Mouse (Mus musculus): ENCODE data around the gene S1pr2. TPM values are rescaled to one million over a fixed set of nuclear protein-coding genes. Genes with fewer than 3 reads are reported as not detected.
A peak's percentile ranks its signal among the peaks of the same experiment; 100 is the strongest.

The S1pr2 gene
- polyA plus RNA-seq, 1 experiment from 2014 or later: 3.1 TPM

GRCm38 (mm10) chr9:20976961-20977689, 544 bp upstream of the S1pr2 start:
- H3K27ac ChIP-seq (ENCODE audit: low read length): no peak overlapping the region; the same call in 1 of the 2 replicates
- H3K4me2 ChIP-seq (ENCODE audit: low read depth, low read length): peak overlapping the region; percentile 92
- no peaks in the 10 kb centered on the region; the same call in 1 of the 2 replicates for H3K27me3 ChIP-seq (ENCODE audit: control insufficient read depth, insufficient read depth, low read depth, low read length)
- ATAC-seq (ENCODE audit: low read depth): no peak
- H3K9ac ChIP-seq (ENCODE audit: low read depth, low read length): no peak overlapping the region
- WGBS (ENCODE audit: insufficient replicate concordance): 5% methylated on average over 4 of the region's 4 CpGs
- peak overlapping the region; percentile 78 for H3K4me3 ChIP-seq (ENCODE audit: low read depth, low read length)
- H3K4me1 ChIP-seq (ENCODE audit: control insufficient read depth, low read depth, low read length): peaks cover 17% of the 10 kb centered on the region
- no peaks in the 10 kb centered on the region for H3K36me3 ChIP-seq (ENCODE audit: control insufficient read depth, insufficient read depth)
- no peaks in the 10 kb centered on the region for H3K9me3 ChIP-seq (replicated peaks; ENCODE audit: control insufficient read depth, low read length)

- Histone ChIP-seq H3K4me2 (ENCODE audit: low read depth, low read length) (peak overlapping the region; percentile 92), H3K27me3 (ENCODE audit: control insufficient read depth, insufficient read depth, low read depth, low read length) (no peaks in the 10 kb centered on the region; the same call in 1 of the 2 replicates), H3K27ac (ENCODE audit: low read length) (peak overlapping the region; percentile 79; the same call in 1 of the 2 replicates), H3K9me3 (replicated peaks; ENCODE audit: control insufficient read depth, low read length) (no peaks in the 10 kb centered on the region), H3K4me1 (ENCODE audit: control insufficient read depth, low read depth, low read length) (peaks cover 17% of the 10 kb centered on the region), H3K4me3 (ENCODE audit: low read depth, low read length) (peak overlapping the region; percentile 78), H3K36me3 (ENCODE audit: control insufficient read depth, insufficient read depth) (no peaks in the 10 kb centered on the region), H3K9ac (ENCODE audit: low read depth, low read length) (peak overlapping the region; percentile 72)
- ATAC-seq (ENCODE audit: low read depth): no peak; the same call in 1 of the 2 replicates
- under 1% methylated on average over 45 of the region's 45 CpGs for WGBS (ENCODE audit: insufficient replicate concordance)
Measured at GRCm38 (mm10) chr9:20975431-20976215, 958 bp downstream of the S1pr2 start.

GRCm38 (mm10) chr9:20973682-20974075, 2.9 kb downstream of the S1pr2 start:
- Histone ChIP-seq H3K4me2 (ENCODE audit: low read depth, low read length) (no peak overlapping the region), H3K4me3 (ENCODE audit: low read depth, low read length) (no peak overlapping the region), H3K9me3 (replicated peaks; ENCODE audit: control insufficient read depth, low read length) (no peaks in the 10 kb centered on the region), H3K4me1 (ENCODE audit: control insufficient read depth, low read depth, low read length) (peaks cover 17% of the 10 kb centered on the region), H3K36me3 (ENCODE audit: control insufficient read depth, insufficient read depth) (no peaks in the 10 kb centered on the region), H3K9ac (ENCODE audit: low read depth, low read length) (no peak overlapping the region), H3K27me3 (ENCODE audit: control insufficient read depth, insufficient read depth, low read depth, low read length) (no peaks in the 10 kb centered on the region; the same call in 1 of the 2 replicates), H3K27ac (ENCODE audit: low read length) (peak overlapping the region; percentile 25; the same call in 1 of the 2 replicates)
- WGBS (ENCODE audit: insufficient replicate concordance): 35% methylated on average over 4 of the region's 6 CpGs
- ATAC-seq (ENCODE audit: low read depth): no peak

GRCm38 (mm10) chr9:20973001-20973681, 3.4 kb downstream of the S1pr2 start:
- Histone ChIP-seq H3K4me1 (ENCODE audit: control insufficient read depth, low read depth, low read length) (peaks cover 15% of the 10 kb centered on the region), H3K27ac (ENCODE audit: low read length) (no peak overlapping the region), H3K36me3 (ENCODE audit: control insufficient read depth, insufficient read depth) (no peaks in the 10 kb centered on the region), H3K4me2 (ENCODE audit: low read depth, low read length) (no peak overlapping the region), H3K9me3 (replicated peaks; ENCODE audit: control insufficient read depth, low read length) (no peaks in the 10 kb centered on the region), H3K27me3 (ENCODE audit: control insufficient read depth, insufficient read depth, low read depth, low read length) (no peaks in the 10 kb centered on the region; the same call in 1 of the 2 replicates), H3K4me3 (ENCODE audit: low read depth, low read length) (no peak overlapping the region), H3K9ac (ENCODE audit: low read depth, low read length) (no peak overlapping the region)
- WGBS (ENCODE audit: insufficient replicate concordance): 76% methylated on average over 4 of the region's 4 CpGs
- no peak for ATAC-seq (ENCODE audit: low read depth)

GRCm38 (mm10) chr9:20972141-20972992, 4.2 kb downstream of the S1pr2 start:
- no peak for ATAC-seq (ENCODE audit: low read depth)
- H3K4me1 ChIP-seq (ENCODE audit: control insufficient read depth, low read depth, low read length): peaks cover 15% of the 10 kb centered on the region
- no peak overlapping the region for H3K4me2 ChIP-seq (ENCODE audit: low read depth, low read length)
- H3K27ac ChIP-seq (ENCODE audit: low read length): no peak overlapping the region
- no peak overlapping the region for H3K9ac ChIP-seq (ENCODE audit: low read depth, low read length)
- no peaks in the 10 kb centered on the region for H3K9me3 ChIP-seq (replicated peaks; ENCODE audit: control insufficient read depth, low read length)
- H3K4me3 ChIP-seq (ENCODE audit: low read depth, low read length): no peak overlapping the region
- H3K36me3 ChIP-seq (ENCODE audit: control insufficient read depth, insufficient read depth): no peaks in the 10 kb centered on the region
- no peaks in the 10 kb centered on the region; the same call in 1 of the 2 replicates for H3K27me3 ChIP-seq (ENCODE audit: control insufficient read depth, insufficient read depth, low read depth, low read length)
- WGBS (ENCODE audit: insufficient replicate concordance): 67% methylated on average over 28 of the region's 28 CpGs

GRCm38 (mm10) chr9:20971751-20972140, 4.8 kb downstream of the S1pr2 start:
- Histone ChIP-seq H3K36me3 (ENCODE audit: control insufficient read depth, insufficient read depth) (no peaks in the 10 kb centered on the region), H3K27me3 (ENCODE audit: control insufficient read depth, insufficient read depth, low read depth, low read length) (no peaks in the 10 kb centered on the region; the same call in 1 of the 2 replicates), H3K4me2 (ENCODE audit: low read depth, low read length) (no peak overlapping the region), H3K9me3 (replicated peaks; ENCODE audit: control insufficient read depth, low read length) (no peaks in the 10 kb centered on the region), H3K9ac (ENCODE audit: low read depth, low read length) (no peak overlapping the region), H3K4me1 (ENCODE audit: control insufficient read depth, low read depth, low read length) (peaks cover 11% of the 10 kb centered on the region), H3K27ac (ENCODE audit: low read length) (no peak overlapping the region), H3K4me3 (ENCODE audit: low read depth, low read length) (no peak overlapping the region)
- no peak for ATAC-seq (ENCODE audit: low read depth)
- 73% methylated on average over 7 of the region's 7 CpGs for WGBS (ENCODE audit: insufficient replicate concordance)

- Histone ChIP-seq H3K9ac (ENCODE audit: low read depth, low read length) (no peak overlapping the region), H3K4me1 (ENCODE audit: control insufficient read depth, low read depth, low read length) (peaks cover 9% of the 10 kb centered on the region), H3K9me3 (replicated peaks; ENCODE audit: control insufficient read depth, low read length) (no peaks in the 10 kb centered on the region), H3K27ac (ENCODE audit: low read length) (no peak overlapping the region; the same call in 1 of the 2 replicates), H3K36me3 (ENCODE audit: control insufficient read depth, insufficient read depth) (no peaks in the 10 kb centered on the region), H3K27me3 (ENCODE audit: control insufficient read depth, insufficient read depth, low read depth, low read length) (no peaks in the 10 kb centered on the region), H3K4me3 (ENCODE audit: low read depth, low read length) (no peak overlapping the region), H3K4me2 (ENCODE audit: low read depth, low read length) (no peak overlapping the region)
- ATAC-seq (ENCODE audit: low read depth): no peak
- 41% methylated on average over 5 of the region's 5 CpGs for WGBS (ENCODE audit: insufficient replicate concordance)
Measured at GRCm38 (mm10) chr9:20966747-20967146, 9.8 kb downstream of the S1pr2 start.

- H3K27me3 ChIP-seq (ENCODE audit: control insufficient read depth, insufficient read depth, low read depth, low read length): no peaks in the 10 kb centered on the region
- peaks cover 9% of the 10 kb centered on the region for H3K4me1 ChIP-seq (ENCODE audit: control insufficient read depth, low read depth, low read length)
- no peaks in the 10 kb centered on the region for H3K9me3 ChIP-seq (replicated peaks; ENCODE audit: control insufficient read depth, low read length)
- H3K4me2 ChIP-seq (ENCODE audit: low read depth, low read length): no peak overlapping the region
- no peak overlapping the region for H3K27ac ChIP-seq (ENCODE audit: low read length)
- 47% methylated on average over 3 of the region's 3 CpGs for WGBS (ENCODE audit: insufficient replicate concordance)
- H3K36me3 ChIP-seq (ENCODE audit: control insufficient read depth, insufficient read depth): no peaks in the 10 kb centered on the region
- H3K4me3 ChIP-seq (ENCODE audit: low read depth, low read length): no peak overlapping the region
- no peak for ATAC-seq (ENCODE audit: low read depth)
- H3K9ac ChIP-seq (ENCODE audit: low read depth, low read length): no peak overlapping the region
Measured at GRCm38 (mm10) chr9:20966008-20966407, 10.6 kb downstream of the S1pr2 start.
